Mouse (Mus musculus): ENCODE data around the gene Spsb1. TPM values are rescaled to one million over a fixed set of nuclear protein-coding genes. Genes with fewer than 3 reads are reported as not detected.

Spsb1 gene
- polyA plus RNA-seq, 1 experiment from 2014 or later = 19.2 TPM

- no peak for ATAC-seq
- TF ChIP-seq EP300 (IDR thresholded peaks at IDR 0.05) = no peak
- no peak for TF ChIP-seq CTCF (IDR thresholded peaks at IDR 0.05)
- 86% methylated on average over 13 of the region's 13 CpGs for WGBS
- no peaks in the 10 kb centered on the region for H3K27me3 ChIP-seq (replicated peaks; ENCODE audit: insufficient read depth, low read length)
- H3K36me3 ChIP-seq (ENCODE audit: insufficient read depth, low read length) = no peaks in the 10 kb centered on the region
- H3K4me3 ChIP-seq (ENCODE audit: low read depth, low read length) = no peak overlapping the region
- H3K4me2 ChIP-seq (replicated peaks; ENCODE audit: low read depth, low read length) = no peak overlapping the region
- H3K9me3 ChIP-seq (ENCODE audit: low read length) = no peaks in the 10 kb centered on the region
- no peak for DNase-seq (ENCODE audit: low spot score)
- no peak overlapping the region for H3K9ac ChIP-seq (replicated peaks; ENCODE audit: low read depth)
- H3K27ac ChIP-seq (ENCODE audit: low read length) = no peak overlapping the region
- H3K4me1 ChIP-seq (ENCODE audit: insufficient read depth, low read depth, low read length) = no peaks in the 10 kb centered on the region
Measured at GRCm38 (mm10) chr4:149897661-149898260, 57.1 kb downstream of the Spsb1 start.

GRCm38 (mm10) chr4:149896024-149896538 lies 58.8 kb downstream of the Spsb1 start:
- 74% methylated on average over 12 of the region's 12 CpGs for WGBS
- no peak overlapping the region for H3K9ac ChIP-seq (replicated peaks; ENCODE audit: low read depth)
- no peaks in the 10 kb centered on the region for H3K36me3 ChIP-seq (ENCODE audit: insufficient read depth, low read length)
- peak; percentile 3 for DNase-seq (ENCODE audit: low spot score)
- no peak overlapping the region for H3K4me2 ChIP-seq (replicated peaks; ENCODE audit: low read depth, low read length)
- H3K27me3 ChIP-seq (replicated peaks; ENCODE audit: insufficient read depth, low read length) = no peaks in the 10 kb centered on the region
- no peak for TF ChIP-seq CTCF (IDR thresholded peaks at IDR 0.05)
- TF ChIP-seq EP300 (IDR thresholded peaks at IDR 0.05) = no peak
- no peak for ATAC-seq
- no peak overlapping the region for H3K27ac ChIP-seq (ENCODE audit: low read length)
- H3K4me1 ChIP-seq (ENCODE audit: insufficient read depth, low read depth, low read length) = peaks cover 3% of the 10 kb centered on the region; the same call in 1 of the 2 replicates
- H3K9me3 ChIP-seq (ENCODE audit: low read length) = no peaks in the 10 kb centered on the region
- H3K4me3 ChIP-seq (ENCODE audit: low read depth, low read length) = no peak overlapping the region

- H3K4me1 ChIP-seq (ENCODE audit: insufficient read depth, low read depth, low read length) = peaks cover 10% of the 10 kb centered on the region; the same call in 1 of the 2 replicates
- ATAC-seq = no peak
- H3K9ac ChIP-seq (replicated peaks; ENCODE audit: low read depth) = no peak overlapping the region
- no peak overlapping the region for H3K4me2 ChIP-seq (replicated peaks; ENCODE audit: low read depth, low read length)
- TF ChIP-seq EP300 (IDR thresholded peaks at IDR 0.05) = no peak
- TF ChIP-seq CTCF (IDR thresholded peaks at IDR 0.05) = no peak
- H3K4me3 ChIP-seq (ENCODE audit: low read depth, low read length) = no peak overlapping the region
- no peak overlapping the region for H3K27ac ChIP-seq (ENCODE audit: low read length)
- 42% methylated on average over 7 of the region's 7 CpGs for WGBS
- peak; percentile 19 for DNase-seq (ENCODE audit: low spot score)
- H3K27me3 ChIP-seq (replicated peaks; ENCODE audit: insufficient read depth, low read length) = no peaks in the 10 kb centered on the region
- no peaks in the 10 kb centered on the region for H3K36me3 ChIP-seq (ENCODE audit: insufficient read depth, low read length)
- H3K9me3 ChIP-seq (ENCODE audit: low read length) = no peaks in the 10 kb centered on the region
Measured at GRCm38 (mm10) chr4:149895226-149895625, 59.6 kb downstream of the Spsb1 start.

GRCm38 (mm10) chr4:149894300-149894699 lies 60.5 kb downstream of the Spsb1 start:
- Histone ChIP-seq H3K4me1 (ENCODE audit: insufficient read depth, low read depth, low read length) (peaks cover 15% of the 10 kb centered on the region; the same call in 1 of the 2 replicates), H3K9me3 (ENCODE audit: low read length) (no peaks in the 10 kb centered on the region), H3K4me3 (ENCODE audit: low read depth, low read length) (no peak overlapping the region), H3K27ac (ENCODE audit: low read length) (no peak overlapping the region), H3K27me3 (replicated peaks; ENCODE audit: insufficient read depth, low read length) (no peaks in the 10 kb centered on the region), H3K9ac (replicated peaks; ENCODE audit: low read depth) (no peak overlapping the region), H3K36me3 (ENCODE audit: insufficient read depth, low read length) (no peaks in the 10 kb centered on the region), H3K4me2 (replicated peaks; ENCODE audit: low read depth, low read length) (no peak overlapping the region)
- no peak for DNase-seq (ENCODE audit: low spot score)
- no peak for ATAC-seq
- TF ChIP-seq CTCF (IDR thresholded peaks at IDR 0.05) (no peak), EP300 (IDR thresholded peaks at IDR 0.05) (no peak)
- 89% methylated on average over 7 of the region's 7 CpGs for WGBS

- no peaks in the 10 kb centered on the region for H3K27me3 ChIP-seq (replicated peaks; ENCODE audit: insufficient read depth, low read length)
- DNase-seq (ENCODE audit: low spot score) = peak; percentile 23
- no peaks in the 10 kb centered on the region for H3K9me3 ChIP-seq (ENCODE audit: low read length)
- ATAC-seq = no peak
- no peak overlapping the region for H3K4me3 ChIP-seq (ENCODE audit: low read depth, low read length)
- H3K36me3 ChIP-seq (ENCODE audit: insufficient read depth, low read length) = no peaks in the 10 kb centered on the region
- H3K4me1 ChIP-seq (ENCODE audit: insufficient read depth, low read depth, low read length) = peaks cover 21% of the 10 kb centered on the region; the same call in 1 of the 2 replicates
- TF ChIP-seq EP300 (IDR thresholded peaks at IDR 0.05) (no peak), CTCF (IDR thresholded peaks at IDR 0.05) (no peak)
- no peak overlapping the region for H3K27ac ChIP-seq (ENCODE audit: low read length)
- no peak overlapping the region for H3K4me2 ChIP-seq (replicated peaks; ENCODE audit: low read depth, low read length)
- H3K9ac ChIP-seq (replicated peaks; ENCODE audit: low read depth) = no peak overlapping the region
- 37% methylated on average over 11 of the region's 11 CpGs for WGBS
Measured at GRCm38 (mm10) chr4:149893611-149894151, 61.2 kb downstream of the Spsb1 start.

GRCm38 (mm10) chr4:149891172-149891960 lies 63.5 kb downstream of the Spsb1 start:
- 92% methylated on average over 5 of the region's 5 CpGs for WGBS
- Histone ChIP-seq H3K9ac (replicated peaks; ENCODE audit: low read depth) (no peak overlapping the region), H3K9me3 (ENCODE audit: low read length) (no peaks in the 10 kb centered on the region), H3K27ac (ENCODE audit: low read length) (peak overlapping the region; percentile 86), H3K4me3 (ENCODE audit: low read depth, low read length) (no peak overlapping the region), H3K4me1 (ENCODE audit: insufficient read depth, low read depth, low read length) (peaks cover 22% of the 10 kb centered on the region; the same call in 1 of the 2 replicates), H3K27me3 (replicated peaks; ENCODE audit: insufficient read depth, low read length) (no peaks in the 10 kb centered on the region), H3K36me3 (ENCODE audit: insufficient read depth, low read length) (no peaks in the 10 kb centered on the region), H3K4me2 (replicated peaks; ENCODE audit: low read depth, low read length) (no peak overlapping the region)
- peak; percentile 4 for DNase-seq (ENCODE audit: low spot score)
- TF ChIP-seq EP300 (IDR thresholded peaks at IDR 0.05) (no peak), CTCF (IDR thresholded peaks at IDR 0.05) (no peak)
- no peak for ATAC-seq

Data from lung, postnatal 0 days (tissue).